Mouse (Mus musculus): ENCODE data around the gene Gkap1.

DNA sequence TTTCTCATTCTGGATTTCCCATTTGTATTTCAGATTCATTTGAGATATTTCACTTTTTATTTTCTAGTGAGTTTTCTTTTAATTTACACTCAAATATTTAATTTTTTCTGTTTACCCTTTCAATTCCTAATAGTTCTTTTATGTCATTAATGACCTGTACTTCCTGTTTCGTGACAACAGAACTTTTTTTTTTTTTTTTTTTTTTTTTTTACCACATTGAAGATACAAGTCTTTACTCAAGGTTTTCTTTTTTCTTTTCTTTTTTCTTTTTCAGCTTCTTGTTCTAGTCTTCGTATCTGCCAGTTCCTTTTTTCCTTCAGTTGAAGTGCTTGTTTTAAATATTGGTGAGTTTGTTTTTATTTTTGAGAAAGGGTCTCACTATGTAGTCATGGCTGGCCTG, 29.7 kb upstream of the Gkap1 start:
- TF ChIP-seq E2F4 (IDR thresholded peaks at IDR 0.05; ENCODE audit: borderline replicate concordance, low read depth, low read length) (no peak), KAT2A (conservative IDR thresholded peaks at IDR 0.05; ENCODE audit: low read depth, low read length) (no peak), POLR2A (IDR thresholded peaks at IDR 0.05; ENCODE audit: control insufficient read depth in 1 of 2, insufficient read depth in 1 of 2, low read depth in 1 of 2, low read length in 2 of 2, poor library complexity in 1 of 2) (no peak), CTCF (IDR thresholded peaks at IDR 0.05 in 2 of 3, conservative IDR thresholded peaks at IDR 0.05 in 1 of 3; ENCODE audit: control insufficient read depth in 1 of 3, insufficient read depth in 1 of 3, low read depth in 2 of 3, low read length in 3 of 3, poor library complexity in 1 of 3, severe bottlenecking in 1 of 3) (no peak)
